Mouse (Mus musculus) telencephalon, adult 2 months (tissue): ENCODE results near the gene Kif19a.

Experiments used
- DNase-seq: peaks from one replicate; pipeline ENCODE4 v3.0.0-alpha.2; 2011; ENCODE audit warnings: low read depth, low spot score

Gene Kif19a

DNA sequence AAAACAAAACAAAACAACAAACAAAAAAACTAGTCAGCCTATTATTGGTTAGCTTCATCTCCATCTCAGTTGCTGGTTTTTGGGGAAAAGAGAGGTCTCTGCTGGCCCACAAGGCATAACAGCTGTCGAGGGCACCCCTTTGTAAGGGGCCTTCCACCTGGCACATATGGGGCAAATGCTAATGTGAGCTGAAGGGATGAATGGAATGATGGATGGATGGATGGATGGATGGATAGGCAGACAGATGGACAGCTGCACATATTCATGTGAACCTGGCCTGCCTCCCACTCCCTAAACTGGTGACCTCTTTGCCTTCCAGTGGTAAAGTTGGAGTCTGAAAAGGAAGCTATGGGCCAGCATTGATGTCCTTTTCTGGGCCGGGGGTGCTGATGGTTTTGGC, 41.8 kb downstream of the Kif19a start:
- DNase-seq, result no peak

DNA sequence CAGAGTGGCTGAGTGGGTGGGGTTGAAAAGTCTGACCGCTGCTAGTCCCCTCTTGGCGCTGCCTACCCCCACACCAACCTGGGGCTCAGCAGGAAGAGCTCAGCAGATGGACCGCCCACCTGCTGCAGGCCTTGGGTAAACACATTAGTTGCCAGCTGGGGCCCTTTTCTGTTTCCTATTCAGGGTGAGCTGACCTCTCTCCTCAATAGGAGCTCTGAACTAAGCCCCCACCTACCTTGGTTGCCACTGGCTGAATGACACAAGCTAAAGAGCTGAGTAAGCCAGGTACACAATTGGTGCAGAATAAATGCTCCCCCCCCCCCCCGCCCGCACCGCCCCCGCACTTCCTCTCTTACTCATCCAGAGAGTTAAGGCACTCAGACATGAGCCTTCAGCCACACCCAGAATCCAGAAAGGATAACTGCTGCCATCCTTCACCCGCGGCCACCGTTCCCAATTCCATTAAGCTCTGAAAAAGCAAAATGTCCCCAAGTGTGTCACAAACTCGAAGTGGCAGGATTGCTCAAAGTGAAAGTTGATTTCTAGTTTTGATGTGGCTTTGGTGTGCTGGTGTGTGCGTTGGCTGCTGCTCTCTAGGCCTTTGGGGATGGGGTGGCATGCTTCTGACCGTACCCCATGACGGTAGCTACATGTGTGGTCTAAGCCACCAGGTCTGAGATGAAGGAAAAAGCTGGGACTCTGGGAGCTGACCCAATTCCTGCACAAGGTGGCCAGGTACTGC, 42.7 kb downstream of the Kif19a start:
- DNase-seq, result no peak

DNA sequence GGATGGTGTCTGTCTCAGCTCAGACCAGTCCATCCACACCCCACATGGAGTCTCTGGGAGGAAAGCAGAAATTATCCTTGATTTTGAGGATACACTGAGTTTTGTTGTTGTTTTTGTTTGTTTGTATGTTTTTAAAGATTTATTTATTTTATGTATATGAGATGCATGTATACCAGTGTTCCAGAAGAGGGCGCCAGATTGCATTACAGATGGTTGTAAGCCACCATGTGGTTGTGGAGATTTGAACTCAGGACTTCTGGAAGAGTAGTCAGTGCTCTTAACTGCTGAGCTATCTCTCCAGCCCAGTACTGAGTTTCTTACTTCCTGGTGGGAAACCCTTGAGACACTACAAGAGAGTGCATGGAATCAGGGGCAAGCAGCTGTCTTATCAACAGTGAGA, 44.2 kb downstream of the Kif19a start:
- no peak for DNase-seq

DNA sequence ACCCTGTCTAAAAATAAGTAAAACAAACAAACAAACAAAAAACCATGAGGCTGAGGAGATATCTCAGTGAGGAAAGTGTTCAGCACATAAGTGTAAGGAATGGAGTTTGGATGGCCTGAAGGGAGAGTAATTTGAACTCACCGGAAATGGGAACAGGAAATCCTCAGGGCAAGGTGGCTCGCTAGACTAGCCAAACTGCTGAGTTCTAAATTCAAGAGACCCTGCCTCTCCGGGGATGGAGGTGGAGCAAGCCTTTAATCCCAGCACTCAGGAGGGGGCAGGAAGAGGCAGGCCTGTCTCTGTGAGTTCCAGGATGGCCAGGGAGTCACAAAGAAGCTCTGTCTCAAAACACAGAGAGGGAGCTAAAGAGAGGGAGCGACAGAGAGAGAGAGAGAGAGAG, 45.2 kb downstream of the Kif19a start:
- no peak for DNase-seq

DNA sequence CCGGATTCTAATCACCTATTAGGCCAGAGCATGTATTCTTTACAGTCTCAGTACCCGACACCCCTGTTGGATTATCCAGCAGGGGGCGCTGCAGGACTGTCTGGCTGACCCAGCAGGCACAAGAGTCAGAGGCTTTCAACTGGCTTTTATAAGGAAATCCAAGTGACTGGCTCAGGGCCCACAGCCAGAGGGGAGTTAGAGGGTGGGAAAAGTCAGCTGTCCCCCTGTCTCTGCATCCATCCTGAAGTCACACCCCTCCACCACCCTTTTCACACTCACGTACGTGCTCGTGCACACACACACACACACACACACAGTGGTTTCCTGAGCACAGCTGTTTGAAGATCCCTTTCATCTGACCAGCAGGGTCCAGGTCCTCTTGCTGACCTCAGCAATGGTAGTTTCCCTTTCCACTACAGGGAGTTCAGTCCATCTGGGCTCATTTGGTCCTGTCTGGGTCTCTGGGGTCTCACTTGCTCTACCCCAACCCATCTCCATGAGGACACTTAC, 47.6 kb downstream of the Kif19a start:
- no peak for DNase-seq

DNA sequence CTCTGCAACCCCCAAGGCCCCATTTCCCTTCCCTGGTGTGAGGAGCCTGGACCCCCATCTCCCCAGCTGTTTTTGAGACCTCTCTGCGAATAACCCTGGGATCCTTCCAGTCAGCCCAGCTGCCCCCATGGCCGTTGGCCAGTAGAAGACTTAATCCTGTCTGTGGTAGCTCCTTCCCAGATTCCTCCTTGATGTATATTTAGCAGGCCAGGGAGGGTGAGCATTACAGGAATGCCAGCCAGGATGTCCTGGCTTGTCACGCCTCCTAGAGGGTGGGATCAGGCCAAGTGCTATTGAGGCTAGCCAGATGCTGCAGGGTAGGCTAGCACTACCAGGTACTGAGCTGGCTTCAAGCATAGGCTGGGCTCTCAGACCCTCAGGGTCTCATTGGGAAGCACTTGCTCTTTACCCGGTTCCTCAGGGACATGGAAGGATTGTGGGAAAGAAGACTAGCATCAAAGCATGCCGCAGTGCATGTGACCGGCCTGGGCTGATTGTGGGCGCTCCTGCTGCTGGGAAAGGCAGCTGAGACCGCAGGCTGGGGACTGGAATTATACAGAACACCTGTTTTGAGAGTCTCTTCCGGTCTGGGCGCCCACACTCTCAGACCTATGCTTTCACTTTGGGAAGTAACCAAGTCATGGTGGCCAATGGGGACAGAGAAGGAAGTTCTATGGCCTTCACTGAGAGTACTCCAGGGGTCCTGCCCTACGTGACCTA, 49.8 kb downstream of the Kif19a start:
- no peak for DNase-seq

DNA sequence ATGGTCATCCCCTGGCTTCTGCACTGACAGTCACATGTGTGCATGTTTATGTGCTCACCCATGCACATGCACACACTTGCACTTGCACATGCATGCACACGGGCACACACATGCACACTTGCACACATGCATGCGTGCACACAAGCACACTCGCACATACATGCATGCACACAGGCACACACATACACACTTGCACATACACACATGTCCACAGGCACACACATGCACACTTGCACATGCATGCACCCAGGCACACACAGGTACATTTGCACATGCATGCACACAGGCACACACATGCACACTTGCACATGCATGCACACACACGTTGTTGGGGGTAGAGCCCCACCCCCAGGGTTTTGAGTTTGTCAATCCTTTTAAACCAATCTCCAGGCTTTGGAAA, 51.7 kb downstream of the Kif19a start:
- no peak for DNase-seq

DNA sequence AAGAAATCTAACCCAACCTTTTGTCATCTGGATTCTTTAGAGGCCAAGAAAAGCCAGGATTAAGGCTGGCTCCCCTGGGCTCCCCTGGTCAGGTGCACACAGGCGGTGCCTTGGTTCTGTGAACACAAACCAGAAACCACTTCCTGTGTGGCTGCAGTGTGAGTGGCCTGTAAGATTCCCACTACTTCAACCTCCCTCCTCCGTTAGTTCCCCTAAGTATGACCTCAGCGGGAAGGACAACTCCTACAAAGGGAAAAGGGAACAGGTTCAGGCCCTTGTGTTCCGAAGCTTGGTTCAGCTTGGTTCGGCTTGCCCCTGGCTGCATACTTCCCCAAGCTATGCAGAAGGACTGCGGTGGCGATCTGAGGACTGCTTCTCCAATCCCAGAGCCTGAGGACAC, 53.0 kb downstream of the Kif19a start:
- DNase-seq, result no peak

DNA sequence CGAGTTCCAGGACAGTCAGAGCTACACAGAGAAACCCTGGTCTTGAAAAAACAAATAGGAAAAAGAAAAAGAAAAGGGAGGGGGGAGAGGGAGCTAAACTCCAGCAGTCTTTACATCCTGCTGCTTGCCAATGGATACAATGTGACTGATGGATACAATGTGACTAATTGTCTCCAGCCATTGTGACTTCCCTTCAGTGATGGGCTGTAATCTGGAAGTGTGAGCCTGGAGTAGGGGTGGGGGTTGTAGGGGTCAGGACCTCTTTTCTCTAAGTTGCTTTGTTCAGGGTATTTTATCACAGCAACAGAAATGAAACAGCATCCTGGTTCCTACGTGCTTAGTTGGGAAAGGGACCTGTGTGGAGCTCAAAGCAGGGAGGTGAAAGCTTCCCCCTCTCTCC, 53.9 kb downstream of the Kif19a start:
- no peak for DNase-seq

DNA sequence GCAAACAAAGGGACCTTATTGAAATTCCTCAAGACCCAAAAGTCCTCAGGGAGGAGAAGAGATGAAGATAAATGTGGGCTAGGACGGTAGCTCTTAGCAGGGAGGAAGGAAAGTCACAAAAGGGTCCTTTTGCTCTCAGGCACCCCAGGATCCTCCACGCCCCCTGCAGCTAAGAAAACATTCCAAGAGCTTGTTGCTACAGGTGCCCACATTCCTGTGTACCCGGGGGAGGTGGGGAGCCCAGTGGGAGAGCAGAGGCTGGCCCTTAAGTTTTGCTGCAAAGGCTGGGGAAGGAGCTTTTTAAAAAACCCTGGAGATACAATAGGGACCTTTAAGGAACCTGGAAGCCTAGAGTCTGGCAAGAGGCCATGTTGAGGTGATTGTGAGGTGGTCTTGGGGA, 55.3 kb downstream of the Kif19a start:
- no peak for DNase-seq

DNA sequence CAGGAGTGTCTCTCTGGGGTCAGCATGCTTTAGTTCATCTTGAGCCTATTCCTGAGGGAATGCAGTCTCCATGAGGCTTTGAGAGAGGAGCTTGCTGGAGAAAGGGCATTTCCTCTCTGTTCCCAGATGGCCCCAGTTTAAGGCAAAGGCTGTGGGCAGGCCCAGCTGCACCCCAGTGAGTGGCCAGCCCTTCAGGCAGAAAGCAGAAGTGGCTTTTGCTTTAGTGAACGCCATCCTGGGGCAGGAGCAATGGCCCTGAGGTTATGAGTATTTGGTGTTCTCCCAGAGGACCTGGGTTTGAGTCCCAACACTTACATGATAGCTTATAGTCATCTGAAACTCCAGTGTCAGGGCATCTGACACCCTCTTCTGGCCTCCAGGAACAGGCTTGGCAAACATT, 56.1 kb downstream of the Kif19a start:
- no peak for DNase-seq

DNA sequence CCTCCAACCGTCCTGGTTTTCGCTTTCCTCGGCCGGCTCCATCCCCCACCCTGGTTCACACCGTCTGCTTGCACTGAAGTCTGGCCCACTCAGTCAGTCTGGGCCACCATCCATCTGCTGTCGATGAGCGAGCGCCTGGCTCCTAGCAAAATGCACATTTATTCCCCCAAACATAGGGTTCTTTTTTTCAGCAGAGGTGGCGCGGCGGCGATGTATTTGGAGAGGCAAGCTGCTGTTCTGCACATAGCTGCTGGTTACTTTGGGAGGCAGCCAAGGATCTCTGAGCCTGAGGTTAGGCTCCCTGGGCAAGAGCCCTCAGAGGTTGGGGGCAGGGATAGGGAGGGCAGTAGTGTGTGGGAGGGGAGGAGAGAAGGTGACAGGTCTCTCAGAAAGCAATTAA, 57.5 kb downstream of the Kif19a start:
- DNase-seq, result peak; percentile 93

DNA sequence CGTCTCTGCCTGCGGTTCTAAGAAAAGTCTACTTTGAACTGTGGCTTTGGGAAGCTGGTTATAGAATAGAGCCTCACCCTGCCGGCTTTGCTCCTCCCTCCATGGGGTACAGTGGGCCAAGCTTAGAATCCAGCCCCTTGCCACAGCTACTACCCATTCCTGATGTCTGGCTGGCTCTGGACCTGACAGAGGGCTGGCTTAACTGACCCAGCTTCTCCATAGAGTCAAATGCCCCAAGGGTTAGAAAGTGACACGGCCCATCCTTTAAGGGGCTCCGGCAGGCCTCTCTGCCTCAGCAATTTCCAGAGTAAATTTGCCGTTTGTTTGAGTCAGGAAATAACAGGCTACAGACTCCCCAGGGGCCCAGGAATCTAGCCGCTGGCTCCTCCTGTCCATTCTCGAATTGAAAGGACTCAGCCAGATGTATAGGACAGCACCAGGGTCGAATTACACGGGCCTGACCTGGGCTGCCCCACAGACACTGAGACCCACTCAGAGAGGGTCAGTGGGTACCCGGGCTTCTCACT, 58.1 kb downstream of the Kif19a start:
- DNase-seq, result no peak

DNA sequence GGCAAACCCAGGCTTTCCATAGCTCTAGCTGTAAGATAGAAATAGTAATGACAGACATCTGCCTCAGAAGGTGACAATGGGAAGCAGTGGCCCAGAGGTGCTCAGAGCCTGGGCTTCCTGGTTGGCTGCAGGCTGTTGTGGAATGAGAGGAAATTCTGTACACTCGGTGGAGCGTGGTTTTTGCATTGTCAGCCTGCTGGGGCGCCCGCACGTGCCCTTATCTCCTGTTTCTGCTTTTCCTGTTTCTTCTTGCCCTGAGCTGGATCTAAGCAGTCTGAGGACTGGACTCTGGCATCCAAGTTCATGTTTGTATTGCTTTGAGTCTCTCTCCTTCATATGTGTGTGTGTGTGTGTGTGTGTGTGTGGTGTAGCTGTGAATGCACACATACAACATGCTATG, 61.5 kb downstream of the Kif19a start:
- no peak for DNase-seq

DNA sequence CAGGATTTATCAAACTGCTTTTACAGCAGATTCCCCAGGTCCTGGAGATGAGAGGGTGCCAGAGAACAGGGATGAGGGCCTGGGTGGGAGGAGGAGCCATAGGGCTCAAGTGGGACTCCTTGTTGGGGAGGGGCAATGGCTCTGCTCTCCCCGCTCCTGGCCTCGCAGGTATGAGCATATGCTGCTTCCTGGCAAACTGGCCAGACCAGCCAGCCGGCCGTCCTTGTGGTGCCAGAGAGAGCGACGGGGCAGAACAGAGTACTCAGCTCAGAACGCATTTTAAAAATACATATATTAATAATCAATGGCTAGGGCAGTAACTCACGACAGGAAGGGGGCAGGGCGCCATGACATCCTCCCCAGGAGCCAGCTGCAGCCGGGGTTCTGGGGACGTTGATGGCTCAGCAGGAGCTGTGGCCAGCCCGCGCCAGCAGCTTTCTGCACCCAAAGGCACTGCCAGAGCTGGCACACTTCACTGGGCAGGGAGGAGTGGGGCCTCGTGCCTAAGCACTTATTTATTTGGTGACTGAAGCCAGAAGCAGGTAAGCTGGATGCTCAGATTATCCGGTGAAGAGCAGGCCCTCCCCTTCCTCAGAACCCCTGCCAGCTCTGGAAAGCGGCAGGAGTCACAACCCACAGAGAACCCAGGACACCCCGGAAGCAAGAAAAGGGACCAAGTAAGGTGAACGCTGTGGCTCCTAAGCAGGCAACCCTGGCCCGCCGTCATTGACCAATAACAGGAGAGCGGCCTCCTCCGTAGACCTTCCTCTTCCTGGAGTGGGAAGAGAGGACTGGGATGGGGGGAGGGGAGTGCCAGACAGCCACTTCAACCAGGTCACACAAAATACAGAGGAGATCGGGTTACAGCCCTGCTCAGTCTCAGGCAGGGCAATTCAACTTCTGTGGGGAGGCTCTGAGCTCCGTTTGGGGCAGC, 64.6 kb downstream of the Kif19a start:
- DNase-seq, result no peak

DNA sequence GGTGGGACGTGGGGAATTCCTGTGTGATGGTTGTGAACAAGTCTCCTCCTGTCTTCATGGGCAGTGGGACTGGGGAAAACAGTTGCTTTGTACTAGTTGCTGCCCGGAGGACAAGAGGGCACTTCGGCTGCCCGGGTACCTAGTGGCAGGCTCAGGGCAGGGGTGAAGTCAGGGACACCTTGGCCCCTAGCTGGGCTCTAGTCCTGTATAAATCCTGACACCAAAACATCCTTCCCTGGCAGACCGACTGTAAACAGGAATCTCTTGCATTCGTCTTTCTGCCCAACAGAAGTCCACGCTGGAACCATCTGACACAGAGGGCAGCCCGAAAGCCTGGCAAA, 65.2 kb downstream of the Kif19a start:
- no peak for DNase-seq

DNA sequence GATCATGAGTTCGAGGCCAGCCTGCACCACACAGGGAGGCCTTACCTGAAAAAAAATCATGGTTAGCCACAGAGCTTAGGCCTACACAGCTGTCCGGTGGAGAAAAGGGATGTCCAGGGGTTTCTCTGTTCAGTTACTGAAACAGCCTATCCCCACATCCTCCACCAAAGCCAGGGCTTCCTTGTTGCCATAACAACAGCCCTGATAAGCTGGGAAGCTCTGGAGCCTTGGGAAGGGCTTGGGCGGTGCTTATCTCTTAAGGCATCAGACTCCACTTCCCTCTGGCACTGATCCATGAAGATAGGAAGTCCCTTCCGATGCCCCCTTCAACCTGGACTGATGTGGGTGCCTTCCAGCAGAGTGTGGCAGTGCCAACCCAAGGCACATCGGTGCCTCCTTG, 68.0 kb downstream of the Kif19a start:
- DNase-seq, result no peak
